Mouse (Mus musculus) lung, embryonic 14.5 days (tissue): Measurements from ENCODE around the gene Rcan1. TPM values are rescaled to one million over a fixed set of nuclear protein-coding genes. Genes with fewer than 3 reads are reported as not detected.
A peak's percentile ranks its signal among the peaks of the same experiment; 100 is the strongest.

Source experiments
- ATAC-seq: fragments of 200-750 bp; cut with Nextera tagmentation; 2 replicates; pipeline ENCODE4 v1.8.0; 2017; ENCODE audit warnings: mild to moderate bottlenecking, moderate TSS enrichment, moderate library complexity; ENCODE audit not compliant: insufficient read depth
- DNase-seq: peaks from one replicate; pipeline ENCODE4 v3.0.0-alpha.2; 2015
- H3K27ac ChIP-seq: fragments of 300-500 bp; sonication (generic); 2 replicates; pipeline ENCODE4 v1.5.1; 2014; ENCODE audit warnings: low read depth, mild to moderate bottlenecking, moderate library complexity
- H3K27me3 ChIP-seq: fragments of 300-500 bp; sonication (generic); 2 replicates; pipeline ENCODE4 v1.6.1; 2014; ENCODE audit warnings: low read length, control low read depth; ENCODE audit not compliant: insufficient read depth
- H3K36me3 ChIP-seq: fragments of 300-500 bp; sonication (generic); 2 replicates; pipeline ENCODE4 v1.6.1; 2014; ENCODE audit warnings: control low read depth; ENCODE audit not compliant: insufficient read depth
- H3K4me1 ChIP-seq: fragments of 300-500 bp; sonication (generic); 2 replicates; pipeline ENCODE4 v1.6.1; 2014; ENCODE audit warnings: antibody characterized with exemption, control low read depth; ENCODE audit not compliant: insufficient read depth
- H3K4me2 ChIP-seq: fragments of 300-500 bp; sonication (generic); 2 replicates; pipeline ENCODE4 v1.6.1; 2014; ENCODE audit warnings: mild to moderate bottlenecking
- H3K4me3 ChIP-seq: fragments of 300-500 bp; sonication (generic); 2 replicates; pipeline ENCODE4 v1.5.1; 2014; ENCODE audit warnings: low read depth, low read length
- H3K9ac ChIP-seq: fragments of 300-500 bp; sonication (generic); 2 replicates; pipeline ENCODE4 v1.6.1; 2014
- H3K9me3 ChIP-seq: fragments of 300-500 bp; sonication (generic); 2 replicates; pipeline ENCODE4 v1.6.1; 2016; ENCODE audit warnings: low read depth, low read length, control low read depth
- CTCF ChIP-seq: IDR thresholded peaks from 2 replicates; pipeline ENCODE4 v1.5.1; 2016; ENCODE audit warnings: antibody characterized with exemption, low read depth
- WGBS: fragments of 180-500 bp; shearing (Covaris S2); extraction: QIAGEN DNeasy Blood & Tissue Kit; methylation state at CpG from one replicate; pipeline ENCODE4 v1.1.7; 2014; 5-methylcytosine and 5-hydroxymethylcytosine counted together
- polyA plus RNA-seq: library from polyadenylated mRNA; unstranded; fragments of >200 nt; fragmentation: Nextera tagmentation; extraction: Ambion mirVana; gene quantifications from 2 replicates; pipeline ENCODE4 v1.2.1, GENCODE M21; 2014

Gene Rcan1
- polyA plus RNA-seq, 1 experiment from 2014 or later: 47.8 TPM

DNA sequence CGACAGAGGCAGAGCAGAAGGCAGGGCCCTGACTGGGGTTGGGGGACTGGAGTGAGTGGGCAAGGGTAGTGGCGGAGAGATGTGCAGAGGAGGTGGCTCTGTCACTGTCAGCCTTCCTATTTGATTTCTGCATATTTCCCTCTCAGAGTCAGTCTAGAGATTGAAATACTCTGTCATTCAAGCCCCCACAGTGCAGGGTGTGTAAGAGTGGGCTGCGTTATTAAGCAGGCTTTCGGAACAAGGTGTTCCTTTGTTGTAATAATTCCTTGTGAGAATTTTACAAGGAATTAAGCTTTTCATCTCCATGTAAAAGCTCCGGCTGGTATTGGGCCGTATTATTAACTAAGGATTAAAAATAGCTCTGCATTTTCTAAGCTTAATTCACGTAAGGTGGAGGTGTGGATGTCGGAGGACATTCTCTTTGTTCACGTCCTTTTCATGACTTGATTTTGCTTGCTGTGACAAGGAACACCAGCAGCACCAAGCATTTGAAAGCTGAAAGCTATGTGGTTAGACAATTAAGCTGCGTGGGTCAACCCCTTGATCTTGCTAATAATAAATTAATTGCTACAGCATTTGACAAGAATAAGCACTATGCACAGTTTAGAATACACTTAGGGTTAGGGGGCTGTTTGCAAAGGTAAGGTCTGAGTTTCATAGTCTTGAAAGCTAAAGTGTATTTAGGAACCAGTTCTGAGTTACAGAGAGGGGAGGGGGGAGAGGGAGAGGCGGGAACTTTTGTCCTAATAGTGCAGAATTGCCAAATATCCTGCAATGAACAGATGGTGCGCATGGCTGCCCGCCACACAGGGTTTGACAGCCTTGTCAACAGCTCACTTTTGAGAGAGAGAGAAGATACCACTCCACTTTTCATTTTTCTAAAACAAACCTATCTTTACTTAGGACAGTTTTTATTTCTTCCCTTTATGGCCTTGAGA, 40.4 kb upstream of the Rcan1 start:
- peak; percentile 89 for DNase-seq
- H3K4me3 ChIP-seq: no peak overlapping the region
- H3K9me3 ChIP-seq: no peaks in the 10 kb centered on the region
- no peak overlapping the region for H3K9ac ChIP-seq
- peak overlapping the region; percentile 54; the same call in 1 of the 2 replicates for H3K27ac ChIP-seq
- peak; percentile 73 for ATAC-seq
- no peaks in the 10 kb centered on the region for H3K36me3 ChIP-seq
- H3K4me1 ChIP-seq: peaks cover 3% of the 10 kb centered on the region; the same call in 1 of the 2 replicates
- TF ChIP-seq CTCF: no peak
- H3K27me3 ChIP-seq: no peaks in the 10 kb centered on the region
- WGBS: 47% methylated on average over 13 of the region's 13 CpGs
- H3K4me2 ChIP-seq: 0 out of 2 replicates have a peak overlapping the region, but pooled peaks have one; percentile 22

DNA sequence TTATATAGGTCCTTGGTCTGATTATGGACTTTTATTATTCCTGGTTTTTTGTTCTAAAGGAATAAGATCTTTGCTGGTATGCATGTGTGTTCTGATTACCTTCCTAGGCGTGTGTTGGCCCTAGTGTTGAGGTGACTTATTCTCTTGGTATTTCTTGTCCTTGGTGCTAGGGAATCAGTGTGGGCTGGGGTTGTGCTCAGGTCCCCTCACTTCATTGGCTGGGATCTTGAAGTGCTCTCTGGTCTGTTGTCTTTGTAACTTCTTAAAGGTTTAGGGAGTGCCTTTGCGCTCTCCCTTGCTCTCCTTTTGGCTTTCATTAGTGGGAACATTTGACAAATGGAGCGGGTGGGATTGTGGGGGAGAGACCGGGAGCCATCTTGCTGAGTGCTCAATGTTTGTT, 36.9 kb upstream of the Rcan1 start:
- H3K27me3 ChIP-seq: no peaks in the 10 kb centered on the region
- no peak overlapping the region for H3K4me2 ChIP-seq
- no peak for DNase-seq
- H3K9ac ChIP-seq: no peak overlapping the region
- H3K9me3 ChIP-seq: no peaks in the 10 kb centered on the region
- no peak for ATAC-seq
- no peak for TF ChIP-seq CTCF
- H3K36me3 ChIP-seq: no peaks in the 10 kb centered on the region
- H3K4me3 ChIP-seq: no peak overlapping the region
- H3K4me1 ChIP-seq: peaks cover 3% of the 10 kb centered on the region; the same call in 1 of the 2 replicates
- no peak overlapping the region for H3K27ac ChIP-seq
- 72% methylated on average over 4 of the region's 4 CpGs for WGBS

DNA sequence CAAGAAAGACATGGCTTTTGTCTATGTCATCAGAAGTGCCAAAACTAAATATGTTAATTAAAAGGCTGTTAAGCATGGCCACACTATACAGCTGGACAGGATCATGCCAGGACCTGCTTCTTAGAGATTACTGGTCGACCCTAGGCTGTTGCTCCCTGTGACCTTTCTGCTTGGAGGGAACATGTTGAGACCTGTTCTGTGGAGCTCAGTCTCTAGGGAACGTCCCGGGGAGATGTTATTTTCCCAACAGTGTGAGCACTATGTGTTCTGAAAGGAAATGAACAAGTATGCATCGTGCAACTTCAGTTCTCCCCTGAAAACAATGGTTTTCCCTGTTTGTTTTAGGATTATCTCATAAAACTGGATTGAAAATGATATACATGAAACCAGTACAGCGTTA, 32.4 kb upstream of the Rcan1 start:
- Histone ChIP-seq H3K36me3 (no peaks in the 10 kb centered on the region), H3K27me3 (peaks cover 25% of the 10 kb centered on the region), H3K9me3 (no peaks in the 10 kb centered on the region), H3K4me3 (no peak overlapping the region), H3K27ac (no peak overlapping the region), H3K4me1 (peaks cover 4% of the 10 kb centered on the region), H3K4me2 (no peak overlapping the region), H3K9ac (no peak overlapping the region)
- WGBS: 75% methylated on average over 5 of the region's 5 CpGs
- TF ChIP-seq CTCF: no peak
- DNase-seq: no peak
- no peak for ATAC-seq

DNA sequence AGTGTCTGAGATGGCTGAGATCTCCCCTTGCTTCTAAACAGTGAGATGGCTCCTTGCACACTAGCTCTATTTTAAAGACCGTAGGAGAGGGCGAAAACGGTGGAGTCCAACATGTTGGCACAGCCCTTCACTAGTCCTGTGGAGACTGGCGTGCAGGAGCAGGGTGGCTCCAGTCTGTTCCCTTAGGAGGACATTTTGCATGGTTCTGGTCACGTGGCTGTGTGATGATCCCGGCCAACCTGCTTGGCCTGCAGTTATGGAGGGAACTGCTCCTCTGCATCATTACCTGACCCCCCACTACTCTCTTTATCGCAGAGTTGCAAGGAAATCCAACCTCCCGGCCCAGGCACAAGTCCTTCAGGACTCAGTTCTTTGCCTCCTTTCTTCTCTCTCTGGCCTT, 29.9 kb upstream of the Rcan1 start:
- H3K27me3 ChIP-seq: peaks cover 33% of the 10 kb centered on the region
- H3K4me1 ChIP-seq: peaks cover 11% of the 10 kb centered on the region
- H3K4me3 ChIP-seq: no peak overlapping the region
- no peak for TF ChIP-seq CTCF
- H3K9me3 ChIP-seq: no peaks in the 10 kb centered on the region
- no peaks in the 10 kb centered on the region for H3K36me3 ChIP-seq
- H3K4me2 ChIP-seq: peak overlapping the region; percentile 91; the same call in 1 of the 2 replicates
- H3K9ac ChIP-seq: no peak overlapping the region
- WGBS: 76% methylated on average over 8 of the region's 8 CpGs
- ATAC-seq: no peak
- no peak for DNase-seq
- no peak overlapping the region; the same call in 1 of the 2 replicates for H3K27ac ChIP-seq

DNA sequence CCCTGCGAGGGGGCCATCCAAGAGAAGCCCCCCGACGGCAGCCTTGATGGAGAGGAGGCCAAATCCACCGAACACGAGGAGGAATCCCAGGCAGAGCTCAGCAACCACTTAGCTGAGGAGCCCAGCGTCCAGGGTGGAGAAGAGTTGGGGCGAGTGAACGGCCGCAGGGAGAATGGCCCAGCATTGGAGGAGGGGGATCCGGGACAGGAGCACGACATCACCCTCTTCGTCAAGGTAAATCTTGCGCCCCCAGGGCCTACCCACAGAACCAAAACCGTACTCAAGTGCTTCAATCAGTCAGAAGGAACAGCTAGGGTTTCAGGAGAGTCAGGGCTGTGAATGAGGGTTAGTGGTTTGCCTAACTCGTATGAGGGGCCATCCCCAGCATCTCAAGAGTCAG, 28.7 kb upstream of the Rcan1 start:
- Histone ChIP-seq H3K36me3 (no peaks in the 10 kb centered on the region), H3K27ac (no peak overlapping the region), H3K4me3 (peak overlapping the region; percentile 54), H3K9ac (peak overlapping the region; percentile 61), H3K4me2 (peak overlapping the region; percentile 91), H3K9me3 (no peaks in the 10 kb centered on the region), H3K27me3 (peaks cover 33% of the 10 kb centered on the region), H3K4me1 (peaks cover 11% of the 10 kb centered on the region)
- 17% methylated on average over 15 of the region's 15 CpGs for WGBS
- no peak for TF ChIP-seq CTCF
- no peak for DNase-seq
- ATAC-seq: no peak

DNA sequence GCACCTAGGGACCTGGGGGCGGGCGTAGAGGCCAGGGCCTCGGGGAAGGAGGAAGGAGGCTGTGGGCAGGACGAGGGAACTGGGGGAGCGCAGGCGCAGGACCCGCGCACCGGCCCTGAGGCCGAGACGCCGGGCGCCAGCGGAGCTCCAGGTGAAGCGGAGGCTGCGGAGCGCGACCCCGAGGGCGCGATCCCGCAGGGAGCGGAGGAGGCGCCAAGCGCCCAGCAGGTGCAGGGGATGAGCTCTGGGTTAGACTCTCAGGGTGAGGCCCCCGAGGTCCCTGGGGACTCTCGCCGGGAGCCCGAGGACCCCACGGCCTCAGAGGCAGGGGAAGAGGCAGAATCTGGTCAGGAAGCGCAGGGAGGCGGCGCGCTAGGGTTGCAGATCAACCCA, 27.9 kb upstream of the Rcan1 start:
- peaks cover 11% of the 10 kb centered on the region for H3K4me1 ChIP-seq
- TF ChIP-seq CTCF: no peak
- no peaks in the 10 kb centered on the region for H3K36me3 ChIP-seq
- H3K4me2 ChIP-seq: peak overlapping the region; percentile 91
- H3K27me3 ChIP-seq: peaks cover 33% of the 10 kb centered on the region
- peak overlapping the region; percentile 54 for H3K4me3 ChIP-seq
- peak overlapping the region; percentile 61 for H3K9ac ChIP-seq
- H3K27ac ChIP-seq: peak overlapping the region; percentile 43; the same call in 1 of the 2 replicates
- under 1% methylated on average over 34 of the region's 34 CpGs for WGBS
- no peaks in the 10 kb centered on the region for H3K9me3 ChIP-seq
- DNase-seq: peak; percentile 46
- ATAC-seq: peak; percentile 59; the same call in 1 of the 2 replicates
